Mouse (Mus musculus): Measurements from ENCODE around the gene Immp2l. TPM values are rescaled to one million over a fixed set of nuclear protein-coding genes. Genes with fewer than 3 reads are reported as not detected.

Immp2l gene
- polyA plus RNA-seq, 1 experiment from 2014 or later = 5.0 TPM

GRCm38 (mm10) chr12:41112137-41112536 lies 88.2 kb downstream of the Immp2l start:
- H3K27me3 ChIP-seq = no peaks in the 10 kb centered on the region
- 74% methylated on average over 6 of the region's 6 CpGs for WGBS
- H3K27ac ChIP-seq (replicated peaks) = no peak overlapping the region
- H3K4me3 ChIP-seq = no peak overlapping the region
- no peaks in the 10 kb centered on the region for H3K36me3 ChIP-seq
- H3K4me2 ChIP-seq = no peak overlapping the region
- no peak overlapping the region for H3K9ac ChIP-seq
- ATAC-seq (ENCODE audit: low FRiP score, low read depth) = no peak
- H3K4me1 ChIP-seq (replicated peaks) = no peaks in the 10 kb centered on the region
- H3K9me3 ChIP-seq = no peaks in the 10 kb centered on the region

GRCm38 (mm10) chr12:41118358-41118757 lies 94.5 kb downstream of the Immp2l start:
- Histone ChIP-seq H3K9ac (no peak overlapping the region), H3K4me1 (replicated peaks) (no peaks in the 10 kb centered on the region)
- ATAC-seq (ENCODE audit: low FRiP score, low read depth) = no peak

GRCm38 (mm10) chr12:41119657-41120056 lies 95.8 kb downstream of the Immp2l start:
- ATAC-seq (ENCODE audit: low FRiP score, low read depth) = no peak
- Histone ChIP-seq H3K9me3 (no peaks in the 10 kb centered on the region), H3K27ac (replicated peaks) (no peak overlapping the region)

More at GRCm38 (mm10) chr12:41118358-41118757, 94.5 kb downstream of the Immp2l start:
- no peak overlapping the region for H3K27ac ChIP-seq (replicated peaks)
- no peaks in the 10 kb centered on the region for H3K36me3 ChIP-seq
- no peak overlapping the region for H3K4me2 ChIP-seq
- H3K4me3 ChIP-seq = no peak overlapping the region
- no peaks in the 10 kb centered on the region for H3K27me3 ChIP-seq
- no peaks in the 10 kb centered on the region for H3K9me3 ChIP-seq

GRCm38 (mm10) chr12:41123207-41123606 lies 99.3 kb downstream of the Immp2l start:
- H3K4me2 ChIP-seq = no peak overlapping the region
- no peaks in the 10 kb centered on the region for H3K27me3 ChIP-seq
- H3K4me1 ChIP-seq (replicated peaks) = no peaks in the 10 kb centered on the region
- H3K9ac ChIP-seq = no peak overlapping the region
- no peaks in the 10 kb centered on the region for H3K36me3 ChIP-seq
- no peaks in the 10 kb centered on the region for H3K9me3 ChIP-seq
- no peak for ATAC-seq (ENCODE audit: low FRiP score, low read depth)
- WGBS = 86% methylated on average over 2 of the region's 2 CpGs
- H3K27ac ChIP-seq (replicated peaks) = no peak overlapping the region
- H3K4me3 ChIP-seq = no peak overlapping the region

More at GRCm38 (mm10) chr12:41119657-41120056, 95.8 kb downstream of the Immp2l start:
- WGBS = 74% methylated on average over 6 of the region's 6 CpGs
- no peaks in the 10 kb centered on the region for H3K36me3 ChIP-seq
- H3K4me2 ChIP-seq = no peak overlapping the region
- H3K9ac ChIP-seq = no peak overlapping the region
- no peaks in the 10 kb centered on the region for H3K4me1 ChIP-seq (replicated peaks)
- no peak overlapping the region for H3K4me3 ChIP-seq
- no peaks in the 10 kb centered on the region for H3K27me3 ChIP-seq

- Histone ChIP-seq H3K4me2 (no peak overlapping the region), H3K36me3 (no peaks in the 10 kb centered on the region), H3K27ac (replicated peaks) (no peak overlapping the region), H3K4me1 (replicated peaks) (no peaks in the 10 kb centered on the region), H3K27me3 (no peaks in the 10 kb centered on the region), H3K9ac (no peak overlapping the region), H3K4me3 (no peak overlapping the region), H3K9me3 (no peaks in the 10 kb centered on the region)
- ATAC-seq (ENCODE audit: low FRiP score, low read depth) = no peak
- 59% methylated on average over 3 of the region's 3 CpGs for WGBS
Observed at GRCm38 (mm10) chr12:41134885-41135284, 111.0 kb downstream of the Immp2l start.

GRCm38 (mm10) chr12:41159543-41159942 lies 135.7 kb downstream of the Immp2l start:
- Histone ChIP-seq H3K9ac (no peak overlapping the region), H3K27ac (replicated peaks) (no peak overlapping the region), H3K4me3 (no peak overlapping the region), H3K9me3 (no peaks in the 10 kb centered on the region), H3K27me3 (no peaks in the 10 kb centered on the region), H3K36me3 (no peaks in the 10 kb centered on the region), H3K4me2 (no peak overlapping the region), H3K4me1 (replicated peaks) (no peaks in the 10 kb centered on the region)
- no peak for ATAC-seq (ENCODE audit: low FRiP score, low read depth)
- 80% methylated on average over 4 of the region's 4 CpGs for WGBS

- Histone ChIP-seq H3K4me3 (no peak overlapping the region), H3K9me3 (no peaks in the 10 kb centered on the region), H3K27me3 (no peaks in the 10 kb centered on the region), H3K4me2 (no peak overlapping the region), H3K36me3 (no peaks in the 10 kb centered on the region), H3K27ac (replicated peaks) (no peak overlapping the region), H3K9ac (no peak overlapping the region), H3K4me1 (replicated peaks) (no peaks in the 10 kb centered on the region)
- no peak for ATAC-seq (ENCODE audit: low FRiP score, low read depth)
- WGBS = 92% methylated on average over 4 of the region's 4 CpGs
Observed at GRCm38 (mm10) chr12:41167802-41168201, 143.9 kb downstream of the Immp2l start.

- Histone ChIP-seq H3K9me3 (no peaks in the 10 kb centered on the region), H3K4me3 (no peak overlapping the region), H3K27ac (replicated peaks) (no peak overlapping the region), H3K27me3 (no peaks in the 10 kb centered on the region), H3K4me1 (replicated peaks) (no peaks in the 10 kb centered on the region), H3K4me2 (no peak overlapping the region), H3K36me3 (no peaks in the 10 kb centered on the region), H3K9ac (no peak overlapping the region)
- WGBS = 44% methylated on average over 1 of the region's 1 CpGs
- ATAC-seq (ENCODE audit: low FRiP score, low read depth) = no peak
Observed at GRCm38 (mm10) chr12:41170051-41170450, 146.2 kb downstream of the Immp2l start.

- no peak overlapping the region for H3K4me2 ChIP-seq
- ATAC-seq (ENCODE audit: low FRiP score, low read depth) = no peak
- no peak overlapping the region for H3K9ac ChIP-seq
- no peaks in the 10 kb centered on the region for H3K9me3 ChIP-seq
- H3K4me3 ChIP-seq = no peak overlapping the region
- H3K36me3 ChIP-seq = no peaks in the 10 kb centered on the region
- no peaks in the 10 kb centered on the region for H3K27me3 ChIP-seq
- H3K4me1 ChIP-seq (replicated peaks) = no peaks in the 10 kb centered on the region
- H3K27ac ChIP-seq (replicated peaks) = no peak overlapping the region
Observed at GRCm38 (mm10) chr12:41182856-41183255, 159.0 kb downstream of the Immp2l start.

GRCm38 (mm10) chr12:41185060-41185459 lies 161.2 kb downstream of the Immp2l start:
- no peak for ATAC-seq (ENCODE audit: low FRiP score, low read depth)
- no peaks in the 10 kb centered on the region for H3K9me3 ChIP-seq
- 82% methylated on average over 4 of the region's 4 CpGs for WGBS
- H3K4me1 ChIP-seq (replicated peaks) = no peaks in the 10 kb centered on the region
- no peak overlapping the region for H3K9ac ChIP-seq
- H3K36me3 ChIP-seq = no peaks in the 10 kb centered on the region
- no peak overlapping the region for H3K27ac ChIP-seq (replicated peaks)
- no peak overlapping the region for H3K4me2 ChIP-seq
- no peaks in the 10 kb centered on the region for H3K27me3 ChIP-seq
- H3K4me3 ChIP-seq = no peak overlapping the region

- no peak overlapping the region for H3K4me2 ChIP-seq
- H3K27me3 ChIP-seq = no peaks in the 10 kb centered on the region
- H3K9me3 ChIP-seq = no peaks in the 10 kb centered on the region
- H3K4me3 ChIP-seq = no peak overlapping the region
- no peaks in the 10 kb centered on the region for H3K36me3 ChIP-seq
- WGBS = 93% methylated on average over 6 of the region's 6 CpGs
- no peak overlapping the region for H3K27ac ChIP-seq (replicated peaks)
- H3K9ac ChIP-seq = no peak overlapping the region
- no peak for ATAC-seq (ENCODE audit: low FRiP score, low read depth)
- no peaks in the 10 kb centered on the region for H3K4me1 ChIP-seq (replicated peaks)
Observed at GRCm38 (mm10) chr12:41185509-41185908, 161.6 kb downstream of the Immp2l start.

- no peaks in the 10 kb centered on the region for H3K36me3 ChIP-seq
- no peaks in the 10 kb centered on the region for H3K4me1 ChIP-seq (replicated peaks)
- 81% methylated on average over 3 of the region's 3 CpGs for WGBS
- H3K4me2 ChIP-seq = no peak overlapping the region
- H3K27ac ChIP-seq (replicated peaks) = no peak overlapping the region
- H3K4me3 ChIP-seq = no peak overlapping the region
- ATAC-seq (ENCODE audit: low FRiP score, low read depth) = no peak
- no peak overlapping the region for H3K9ac ChIP-seq
- no peaks in the 10 kb centered on the region for H3K9me3 ChIP-seq
- H3K27me3 ChIP-seq = no peaks in the 10 kb centered on the region
Observed at GRCm38 (mm10) chr12:41192829-41193228, 168.9 kb downstream of the Immp2l start.

- Histone ChIP-seq H3K36me3 (no peaks in the 10 kb centered on the region), H3K4me1 (replicated peaks) (no peaks in the 10 kb centered on the region), H3K9me3 (no peaks in the 10 kb centered on the region), H3K27ac (replicated peaks) (no peak overlapping the region), H3K27me3 (no peaks in the 10 kb centered on the region), H3K4me2 (no peak overlapping the region), H3K9ac (no peak overlapping the region), H3K4me3 (no peak overlapping the region)
- WGBS = 87% methylated on average over 2 of the region's 2 CpGs
- ATAC-seq (ENCODE audit: low FRiP score, low read depth) = no peak
Observed at GRCm38 (mm10) chr12:41196374-41196773, 172.5 kb downstream of the Immp2l start.
